Comparison of ENCODE assay signal across 19 mouse cellular contexts in the genomic region with DNA sequence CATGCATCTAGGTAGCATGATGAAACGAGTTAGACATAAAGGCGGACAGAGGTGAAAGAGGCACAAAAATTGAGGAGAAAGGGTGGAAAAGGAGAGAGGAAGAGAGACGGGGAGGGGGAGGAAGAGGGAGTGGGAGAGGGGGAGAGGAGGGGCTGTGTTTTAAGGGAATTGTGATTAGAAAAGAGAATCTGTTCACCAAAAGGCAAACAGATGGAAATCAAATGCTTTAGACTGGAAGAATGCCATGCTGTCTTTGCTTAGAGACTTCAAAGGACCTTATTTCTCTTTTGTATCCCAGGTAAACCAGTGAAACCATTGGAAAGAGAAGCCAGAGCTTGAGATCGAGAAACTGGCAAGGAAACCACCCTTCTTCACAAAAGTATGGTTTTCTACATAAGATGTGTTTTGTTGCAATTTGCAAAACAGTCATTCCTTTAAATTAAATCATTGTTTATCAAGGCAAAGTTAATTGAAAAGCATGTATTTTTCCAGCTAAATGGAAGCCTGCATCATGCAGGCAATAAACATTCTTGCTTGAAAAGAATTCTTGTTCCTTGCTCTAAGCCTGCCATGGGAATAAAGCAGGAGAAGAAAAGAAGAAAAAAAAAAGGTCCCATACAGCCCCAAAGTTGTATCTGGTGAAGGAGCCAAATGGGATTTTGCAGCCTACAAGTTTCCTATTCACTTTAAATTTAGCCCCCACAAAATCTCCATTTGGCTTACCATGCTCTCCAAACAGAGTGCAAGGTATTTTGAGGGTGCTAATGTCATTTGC.
DNase-seq lines count a peak whose midpoint lies in the region; ATAC-seq and TF ChIP-seq lines count a peak whose summit lies in the region.
"Had no signal": no experiment of that assay in that cellular context is flagged by ENCODE, and none has a peak within 500 bp of the region (broad histone marks: within the 10 kb centered on the region; RNA-seq: fewer than 3 reads in every experiment).

No protein-coding gene starts in this region.

- H3K9me3 ChIP-seq in forebrain, embryonic 15.5 days, result no peaks in the 10 kb centered on the region
- H3K9me3 ChIP-seq in forebrain, embryonic 12.5 days, result no peaks in the 10 kb centered on the region
- H3K9me3 ChIP-seq in midbrain, postnatal 0 days (ENCODE audit: low read length), result no peaks in the 10 kb centered on the region
- H3K9me3 ChIP-seq in midbrain, embryonic 15.5 days, result no peaks in the 10 kb centered on the region
- H3K9me3 ChIP-seq: embryonic facial prominence, embryonic 12.5 days; heart, embryonic 13.5 days had no signal

- H3K4me2 ChIP-seq in forebrain, embryonic 15.5 days (replicated peaks), result no peak overlapping the region
- no peak overlapping the region for H3K4me2 ChIP-seq in forebrain, embryonic 12.5 days
- H3K4me2 ChIP-seq in midbrain, postnatal 0 days (ENCODE audit: low read depth, low read length, poor library complexity, severe bottlenecking), result no peak overlapping the region
- no peak overlapping the region for H3K4me2 ChIP-seq in midbrain, embryonic 15.5 days
- H3K4me2 ChIP-seq: embryonic facial prominence, embryonic 12.5 days; heart, embryonic 13.5 days had no signal

- no peak for TF ChIP-seq CTCF in midbrain, postnatal 0 days (IDR thresholded peaks at IDR 0.05)
- no peak for TF ChIP-seq CTCF in brain, embryonic 14.5 days (IDR thresholded peaks at IDR 0.05; ENCODE audit: borderline replicate concordance, extremely low read depth, insufficient read depth, insufficient read length)

- H3K36me3 ChIP-seq in forebrain, embryonic 15.5 days, result no peaks in the 10 kb centered on the region
- no peaks in the 10 kb centered on the region for H3K36me3 ChIP-seq in forebrain, embryonic 12.5 days (replicated peaks)
- H3K36me3 ChIP-seq in midbrain, postnatal 0 days (ENCODE audit: insufficient read depth, low read length), result no peaks in the 10 kb centered on the region
- H3K36me3 ChIP-seq in midbrain, embryonic 15.5 days (replicated peaks), result no peaks in the 10 kb centered on the region
- H3K36me3 ChIP-seq: embryonic facial prominence, embryonic 12.5 days; heart, embryonic 13.5 days had no signal

- no peak overlapping the region for H3K4me3 ChIP-seq in forebrain, embryonic 15.5 days
- H3K4me3 ChIP-seq in forebrain, embryonic 12.5 days (replicated peaks), result no peak overlapping the region
- no peak overlapping the region for H3K4me3 ChIP-seq in midbrain, postnatal 0 days (ENCODE audit: low read depth, low read length)
- H3K4me3 ChIP-seq in midbrain, embryonic 15.5 days, result no peak overlapping the region
- H3K4me3 ChIP-seq: embryonic facial prominence, embryonic 12.5 days; heart, embryonic 13.5 days had no signal

- TF ChIP-seq POLR2A in brain, embryonic 14.5 days (IDR thresholded peaks at IDR 0.05; ENCODE audit: borderline replicate concordance, extremely low read depth, insufficient read depth, insufficient read length, poor library complexity, severe bottlenecking), result no peak

- 46% methylated on average over 4 of the region's 4 CpGs for WGBS in forebrain, embryonic 15.5 days
- 61% methylated on average over 4 of the region's 4 CpGs for WGBS in forebrain, embryonic 12.5 days
- WGBS in midbrain, postnatal 0 days, result 37% methylated on average over 4 of the region's 4 CpGs
- WGBS in midbrain, embryonic 15.5 days, result 35% methylated on average over 4 of the region's 4 CpGs

- ATAC-seq in forebrain, embryonic 15.5 days (replicated peaks), result peak; percentile 53; the same call in 1 of the 2 replicates
- no peak for ATAC-seq in forebrain, embryonic 12.5 days (ENCODE audit: low FRiP score)
- no peak for ATAC-seq in midbrain, postnatal 0 days (ENCODE audit: low FRiP score)
- no peak for ATAC-seq in midbrain, embryonic 15.5 days (replicated peaks)
- ATAC-seq: hindbrain, embryonic 16.5 days; Patski had no signal

- no peaks in the 10 kb centered on the region for H3K4me1 ChIP-seq in forebrain, embryonic 15.5 days
- no peaks in the 10 kb centered on the region for H3K4me1 ChIP-seq in forebrain, embryonic 12.5 days
- no peaks in the 10 kb centered on the region for H3K4me1 ChIP-seq in midbrain, postnatal 0 days (ENCODE audit: insufficient read depth, low read length)
- H3K4me1 ChIP-seq in midbrain, embryonic 15.5 days, result no peaks in the 10 kb centered on the region
- H3K4me1 ChIP-seq: embryonic facial prominence, embryonic 12.5 days; heart, embryonic 13.5 days had no signal

- no peak overlapping the region for H3K9ac ChIP-seq in forebrain, embryonic 15.5 days (replicated peaks)
- H3K9ac ChIP-seq in forebrain, embryonic 12.5 days, result no peak overlapping the region
- H3K9ac ChIP-seq in midbrain, postnatal 0 days (replicated peaks; ENCODE audit: low read length, poor library complexity, severe bottlenecking), result no peak overlapping the region
- no peak overlapping the region for H3K9ac ChIP-seq in midbrain, embryonic 15.5 days
- H3K9ac ChIP-seq: embryonic facial prominence, embryonic 12.5 days; heart, embryonic 13.5 days had no signal

- DNase-seq in midbrain, postnatal 0 days (ENCODE audit: low spot score), result peak; percentile 13
- peak; percentile 59 for DNase-seq in brain, embryonic 14.5 days (ENCODE audit: low read depth)
- DNase-seq in urinary bladder, postnatal 4 days (ENCODE audit: low spot score in 2 of 2), result no peak
- DNase-seq: adrenal gland, adult 8-10 months; adrenal gland, postnatal 36 days; cerebellum, adult 11-12 months; cerebellum, adult 9-10 months; cerebellum, postnatal 25 days; gastrocnemius, postnatal 36 days; heart, adult 11 months; heart, postnatal 36 days had no signal

- H3K27ac ChIP-seq in forebrain, embryonic 15.5 days (replicated peaks), result no peak overlapping the region
- no peak overlapping the region for H3K27ac ChIP-seq in forebrain, embryonic 12.5 days
- no peak overlapping the region for H3K27ac ChIP-seq in midbrain, postnatal 0 days (ENCODE audit: low read depth, low read length)
- no peak overlapping the region for H3K27ac ChIP-seq in midbrain, embryonic 15.5 days
- H3K27ac ChIP-seq: embryonic facial prominence, embryonic 12.5 days; heart, embryonic 13.5 days had no signal

- no peaks in the 10 kb centered on the region for H3K27me3 ChIP-seq in forebrain, embryonic 15.5 days
- no peaks in the 10 kb centered on the region for H3K27me3 ChIP-seq in forebrain, embryonic 12.5 days
- no peaks in the 10 kb centered on the region for H3K27me3 ChIP-seq in midbrain, postnatal 0 days (ENCODE audit: insufficient read depth, low read length)
- no peaks in the 10 kb centered on the region for H3K27me3 ChIP-seq in midbrain, embryonic 15.5 days (replicated peaks)
- H3K27me3 ChIP-seq: CH12.LX; embryonic facial prominence, embryonic 12.5 days; heart, embryonic 13.5 days had no signal

Comparison
In these comparisons a context has a peak if more than half of its experiments do, and no peak if none do; other contexts are left out.
1. DNase-seq: peak in midbrain, postnatal 0 days (single experiment) and brain, embryonic 14.5 days (single experiment); none in urinary bladder, postnatal 4 days (0 of 2).